Mouse (Mus musculus): ENCODE measurements around the gene Olfr1414. TPM values are rescaled to one million over a fixed set of nuclear protein-coding genes. Genes with fewer than 3 reads are reported as not detected.
"Not testable (repeated sequence)": the region's sequence is repeated elsewhere in the genome, so short reads cannot be mapped to it uniquely, and the experiment has no call there.

Olfr1414 gene
- total RNA-seq (2021): not detected

DNA sequence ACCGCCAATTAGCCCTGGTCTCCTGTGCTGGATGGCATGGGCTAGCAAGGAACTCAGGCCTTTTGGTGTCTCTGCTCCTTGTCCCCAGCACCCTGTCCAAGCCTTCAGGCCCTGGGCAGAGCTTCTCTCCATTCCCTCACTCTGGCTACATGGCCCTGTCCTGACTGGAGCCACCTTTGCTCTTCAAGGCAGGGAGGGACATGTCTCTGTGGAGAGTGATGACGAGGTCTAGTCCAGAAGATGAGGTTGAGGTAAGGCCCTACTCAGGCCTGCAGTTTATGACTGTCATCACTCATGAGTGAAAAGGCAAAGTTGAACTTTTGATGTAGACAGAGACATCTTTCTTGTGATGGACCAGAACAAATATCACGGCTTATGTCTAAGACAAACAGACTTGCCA is at the start of gene Olfr1414:
Gene Olfr1414, minus strand, starts transcription at position 101 of the 400 bp plus-strand sequence.
- intact Hi-C loops (cut with DNase I): no loop called here
- no peak for DNase-seq

DNA sequence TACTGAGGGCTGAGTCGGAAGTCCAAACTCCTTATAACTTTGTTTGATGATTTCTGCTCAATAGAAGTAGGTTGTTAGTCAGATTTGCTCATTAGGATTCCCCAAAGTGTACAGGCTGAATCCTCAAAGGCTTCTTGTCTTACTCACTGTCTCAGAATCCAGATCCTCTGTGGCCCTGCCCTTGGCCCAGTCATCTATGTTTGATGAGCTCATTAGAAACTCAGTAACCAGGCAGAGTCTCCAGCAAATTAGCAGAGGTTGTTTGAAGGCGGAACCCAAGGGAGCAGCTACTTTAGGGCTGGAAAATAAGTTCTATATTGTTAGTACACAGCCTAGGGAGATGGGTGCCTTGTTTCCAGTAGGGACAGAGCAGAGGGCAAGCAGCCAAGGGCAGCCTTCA is 27.5 kb upstream of the Olfr1414 start:
- intact Hi-C loops (cut with DNase I): no loop called here
- no peak for DNase-seq

DNA sequence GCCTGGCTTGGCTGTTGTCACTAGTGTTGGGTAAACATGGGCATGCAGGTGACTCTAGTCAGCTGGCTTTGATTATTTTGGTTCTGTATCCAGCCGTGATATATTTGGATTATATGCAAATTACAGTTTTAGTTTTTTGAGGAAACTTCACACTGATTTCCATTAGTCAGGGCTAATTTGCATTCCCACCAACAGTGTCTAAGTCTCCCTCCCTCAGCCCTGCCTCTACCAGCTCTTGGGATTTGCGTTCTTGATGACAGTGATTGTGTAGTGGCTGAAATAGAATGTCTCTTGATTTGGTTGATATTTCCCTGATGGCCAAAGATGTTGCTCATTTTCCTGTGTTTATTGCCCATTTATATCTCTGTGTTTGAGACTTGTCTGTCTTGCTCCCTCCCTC is 20.6 kb upstream of the Olfr1414 start:
- intact Hi-C loops (cut with DNase I): no loop called here
- DNase-seq: no peak

DNA sequence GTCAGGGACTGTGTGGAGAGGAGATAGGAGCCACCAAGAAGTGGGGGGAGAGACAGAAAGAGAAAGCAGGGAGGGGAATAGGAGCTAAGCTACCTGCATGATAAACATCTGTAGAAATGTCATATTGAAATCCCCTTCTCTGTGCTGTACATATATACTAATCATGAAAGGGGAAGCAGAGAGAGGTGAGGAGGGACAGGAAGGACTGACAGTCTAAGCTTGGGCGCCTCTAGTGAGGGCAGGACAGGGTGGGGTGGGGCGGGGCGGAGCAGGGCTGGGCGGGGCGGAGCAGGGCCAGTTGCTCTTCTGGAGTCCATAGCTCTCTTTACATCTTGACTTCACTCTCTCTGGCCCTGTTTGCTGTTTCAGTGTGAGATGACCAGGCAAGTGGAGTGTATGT is 18.5 kb upstream of the Olfr1414 start:
- no peak for DNase-seq
- intact Hi-C loops (cut with DNase I): no loop called here

DNA sequence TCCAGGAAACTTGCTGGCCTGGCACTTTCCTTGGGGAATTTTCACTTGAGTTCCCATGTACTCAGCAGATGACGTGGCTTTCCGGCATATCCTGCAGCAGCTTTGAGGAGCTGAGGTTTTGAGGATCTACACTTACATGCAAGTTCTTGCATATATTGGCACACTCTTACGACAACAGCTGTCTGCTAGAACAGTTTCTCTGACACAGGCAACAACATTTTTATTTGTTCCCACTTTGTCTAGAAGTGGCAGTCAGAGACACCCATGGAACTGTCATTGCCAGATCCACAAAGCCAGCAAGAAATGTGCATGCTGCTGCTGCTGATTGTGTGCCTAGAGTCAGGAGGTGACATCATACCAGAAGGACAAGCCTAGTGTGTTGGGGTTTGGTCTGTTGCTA is 5.3 kb upstream of the Olfr1414 start:
- intact Hi-C loops (cut with DNase I): loop anchor here (5.0 kb wide), 3 partner anchors 89 to 309 kb away; partner anchors contain the start of genes Gpc1 and Otos
- no peak for DNase-seq

DNA sequence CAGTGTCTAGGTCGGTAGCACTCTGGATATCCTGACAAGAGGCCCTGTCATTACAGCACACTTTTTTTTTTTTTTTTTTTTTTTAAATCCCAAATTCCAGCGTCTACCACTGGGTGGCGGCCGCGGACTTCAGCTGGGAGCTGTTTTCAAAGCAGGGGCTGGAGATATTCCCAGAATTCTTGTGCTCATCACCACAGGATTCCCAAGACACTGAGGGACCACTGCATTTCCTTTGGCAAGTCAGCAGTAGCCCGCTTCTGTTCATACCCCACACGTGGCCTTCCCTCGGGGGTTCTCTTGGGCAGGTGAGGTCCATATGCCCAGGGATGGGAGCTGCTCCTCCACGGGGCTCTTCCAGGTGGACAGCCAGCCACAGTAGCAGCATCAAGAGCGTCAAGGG is 2.9 kb upstream of the Olfr1414 start:
- intact Hi-C loops (cut with DNase I): loop anchor here (5.0 kb wide), 3 partner anchors 91 to 311 kb away; partner anchors contain the start of genes Gpc1 and Otos
- DNase-seq: peak; percentile 60

DNA sequence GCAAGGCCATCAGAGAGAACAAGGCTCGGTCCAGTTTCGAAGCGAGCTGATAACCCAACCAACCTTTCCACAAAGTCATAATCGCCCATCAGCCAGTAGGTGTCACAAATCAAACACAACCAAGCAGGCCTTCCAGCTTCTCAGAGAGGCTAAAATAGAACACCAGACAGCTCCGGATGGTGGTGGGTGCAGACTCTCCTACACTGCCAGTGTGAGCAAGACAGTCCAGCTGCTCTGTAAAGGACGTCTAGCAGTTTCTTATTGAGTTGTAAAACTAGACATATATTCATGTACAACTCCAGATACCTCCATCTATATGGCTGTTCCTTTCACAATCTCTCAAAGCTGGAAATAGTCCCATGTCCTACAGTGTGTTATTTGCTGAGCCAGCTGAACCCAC is 585 bp upstream of the Olfr1414 start:
- no peak for DNase-seq
- intact Hi-C loops (cut with DNase I): no loop called here

DNA sequence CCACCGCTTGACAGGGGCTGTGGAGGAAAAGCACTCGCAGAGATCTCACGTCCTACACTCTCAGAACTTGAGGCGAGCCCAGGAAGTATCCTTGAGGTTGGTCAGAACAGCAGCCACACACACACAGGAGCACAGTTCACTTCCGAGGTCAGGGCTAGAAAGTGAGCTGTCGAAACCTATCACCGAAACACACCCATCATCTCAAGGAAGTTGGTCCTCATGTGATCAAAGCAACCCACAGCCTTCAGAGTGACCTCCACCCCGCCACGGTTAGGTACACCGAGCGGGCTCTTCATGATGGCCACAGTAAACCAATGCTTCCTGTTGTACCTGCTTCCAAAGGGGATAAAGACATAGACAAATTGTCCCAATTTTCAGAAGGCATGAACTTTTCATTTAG is 3.1 kb downstream of the Olfr1414 start:
- no peak for DNase-seq
- intact Hi-C loops (cut with DNase I): no loop called here

DNA sequence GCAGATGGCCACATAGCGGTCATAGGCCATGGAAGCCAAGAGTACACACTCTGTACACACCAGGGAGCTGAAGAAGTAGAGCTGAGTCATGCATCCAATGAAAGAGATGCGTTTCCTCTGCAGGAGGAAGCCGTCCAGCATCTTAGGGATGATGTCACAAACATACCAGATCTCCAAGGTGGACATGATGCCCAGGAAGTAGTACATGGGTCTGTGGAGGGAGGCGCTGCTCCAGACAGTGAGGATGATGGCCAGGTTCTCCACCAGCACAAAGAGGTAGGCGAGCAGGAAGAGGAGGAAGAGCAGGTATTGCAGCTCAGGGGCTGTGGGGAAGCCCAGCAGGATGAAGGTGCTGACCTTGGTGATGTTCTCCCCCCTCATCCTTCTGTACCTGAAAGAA is 6.8 kb downstream of the Olfr1414 start:
- DNase-seq; intact Hi-C loops (cut with DNase I): not testable (repeated sequence)

DNA sequence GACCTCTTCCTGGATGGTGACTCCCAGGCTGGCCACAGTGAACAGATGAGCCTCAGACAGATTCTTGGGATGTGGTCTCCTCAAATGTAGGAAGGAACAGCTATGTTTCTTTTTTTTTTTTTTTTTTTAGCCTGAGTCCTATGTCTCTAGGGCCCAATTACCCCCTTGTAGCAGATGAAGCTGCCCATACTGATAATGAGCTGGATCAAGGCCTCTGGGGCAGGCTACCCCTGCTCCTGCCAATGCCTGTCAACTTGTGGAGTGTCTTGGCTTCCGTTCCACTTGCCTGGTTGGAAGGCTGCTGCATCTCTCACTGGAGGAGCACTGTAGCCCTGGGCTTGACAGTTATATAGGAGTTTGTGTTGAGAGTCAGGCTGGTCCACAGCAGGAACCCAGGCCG is 22.5 kb downstream of the Olfr1414 start, which contains the start of gene Olfr1415:
Gene Olfr1415, minus strand, starts transcription at position 101 of the 400 bp plus-strand sequence.
- intact Hi-C loops (cut with DNase I): no loop called here

DNA sequence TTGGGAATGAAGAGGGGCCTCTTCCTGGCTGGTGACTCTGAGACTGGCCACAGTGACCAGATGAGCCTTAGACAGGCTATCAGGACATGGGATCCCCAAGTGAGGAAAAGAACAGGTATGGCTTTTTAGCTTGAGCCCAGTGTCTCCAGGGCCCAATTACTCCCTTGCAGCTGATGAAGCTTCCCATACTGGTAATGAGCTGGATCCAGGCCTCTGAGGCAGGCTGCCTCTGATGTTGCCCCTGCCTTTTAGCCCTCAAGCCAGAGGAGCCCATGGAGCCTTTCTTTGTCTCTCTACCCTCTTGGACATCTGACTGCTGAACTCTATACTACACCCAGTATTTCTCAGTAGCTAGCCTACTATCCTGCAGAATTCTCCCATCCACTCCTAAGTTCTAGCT is 33.4 kb downstream of the Olfr1414 start, which contains the start of gene Olfr1416:
Gene Olfr1416, minus strand, starts transcription at position 101 of the 400 bp plus-strand sequence.
- intact Hi-C loops (cut with DNase I): no loop called here
- DNase-seq: no peak

More for the DNA sequence above, 22.5 kb downstream of the Olfr1414 start, which contains the start of gene Olfr1415:
- no peak for DNase-seq

DNA sequence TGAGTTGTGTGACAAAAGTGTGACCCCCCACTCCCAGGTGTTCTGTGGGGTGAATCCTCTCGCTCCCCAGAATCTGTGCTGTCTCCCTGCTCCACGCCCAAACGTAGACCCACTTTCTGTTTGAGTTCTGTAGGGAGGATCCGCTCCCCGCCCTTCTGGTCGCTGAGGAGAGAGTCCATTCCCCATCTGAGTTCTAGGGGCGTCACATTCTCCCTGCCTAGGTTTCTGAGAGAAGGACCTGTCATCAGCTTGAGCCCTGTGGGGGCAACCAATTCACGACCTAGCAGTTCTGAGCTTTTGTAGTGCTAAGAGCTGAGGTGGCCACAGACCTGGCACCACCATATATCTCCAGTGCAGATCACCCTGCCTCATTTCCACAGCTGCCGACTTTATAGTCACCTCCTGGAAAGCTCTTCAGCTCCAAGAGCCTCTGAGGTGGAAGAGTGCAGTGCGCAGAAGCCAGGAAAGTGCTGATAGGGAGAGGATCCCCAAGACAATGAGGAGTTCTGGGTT is 44.3 kb downstream of the Olfr1414 start:
- no peak for DNase-seq
- intact Hi-C loops (cut with DNase I): loop anchor here (5.0 kb wide), 1 partner anchor 138 kb away; no protein-coding TSS in a partner anchor

DNA sequence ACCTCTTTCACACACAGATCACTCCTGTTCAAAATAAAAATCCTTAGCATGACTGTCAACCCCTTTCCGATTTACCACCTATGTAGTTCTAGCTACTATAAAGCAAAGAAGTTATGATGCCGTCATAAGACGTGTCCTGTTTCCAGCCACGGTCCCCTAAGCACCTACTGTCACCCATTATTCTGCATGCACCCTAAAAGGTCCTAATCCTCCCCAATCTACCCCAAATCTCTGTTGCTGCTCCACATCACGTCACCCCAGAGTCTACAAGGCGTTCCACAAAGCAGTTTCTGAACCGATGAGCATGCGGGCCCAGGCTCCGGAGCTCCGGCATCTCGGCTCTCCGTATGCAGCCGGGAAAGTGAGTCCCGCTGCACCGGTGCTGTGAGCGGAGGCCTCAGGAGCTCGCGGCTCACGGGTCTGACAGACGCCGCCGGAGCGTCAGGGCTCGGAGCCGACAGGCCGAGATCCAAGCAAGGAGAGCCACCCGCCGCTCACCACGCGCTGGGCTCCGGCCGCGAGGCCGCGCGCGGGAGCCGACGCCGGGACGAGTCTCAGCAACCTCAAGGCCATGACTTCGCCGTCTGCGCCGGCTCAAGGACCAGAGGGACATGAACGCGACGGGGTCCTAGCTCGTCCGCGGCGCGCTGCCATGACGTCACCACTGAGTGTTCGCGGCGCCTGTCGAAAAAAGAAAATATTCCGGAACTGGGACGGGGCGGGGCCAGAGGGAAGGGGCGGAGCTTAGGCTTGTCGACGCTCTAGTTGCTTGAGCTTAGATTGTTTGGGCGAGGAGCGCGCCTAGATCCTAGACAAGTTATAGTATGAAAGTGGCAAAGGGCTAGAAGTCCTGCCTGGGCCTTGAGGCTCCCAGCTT is 45.1 kb downstream of the Olfr1414 start, which contains the start of gene Ndufa10:
Gene Ndufa10, minus strand, starts transcription at position 696 of the 877 bp plus-strand sequence.
- peak; percentile 95 for DNase-seq
- intact Hi-C loops (cut with DNase I): loop anchor here (5.0 kb wide), 1 partner anchor 139 kb away; no protein-coding TSS in a partner anchor

DNA sequence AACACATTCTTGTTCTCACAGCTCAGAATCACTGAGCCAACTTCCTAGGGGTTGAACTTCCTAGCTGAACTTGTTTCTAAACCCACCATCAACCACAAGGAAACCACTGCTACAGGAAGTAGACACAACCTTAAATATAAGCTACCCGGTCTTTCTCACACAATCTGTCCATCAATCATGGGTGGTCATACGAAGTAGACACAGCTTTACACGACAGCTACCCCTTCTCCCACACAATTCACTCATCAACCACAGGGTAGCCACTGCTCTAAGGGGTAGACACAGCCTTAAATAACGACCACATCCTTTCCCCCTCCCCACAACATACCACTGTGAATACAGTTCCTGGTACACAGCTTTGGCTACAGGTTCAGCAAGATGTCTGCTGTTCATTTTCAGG is 49.6 kb downstream of the Olfr1414 start:
- DNase-seq: no peak
- intact Hi-C loops (cut with DNase I): loop anchor here (10.0 kb wide), 1 partner anchor 924 kb away; the partner anchor contains the start of gene Asb1

DNA sequence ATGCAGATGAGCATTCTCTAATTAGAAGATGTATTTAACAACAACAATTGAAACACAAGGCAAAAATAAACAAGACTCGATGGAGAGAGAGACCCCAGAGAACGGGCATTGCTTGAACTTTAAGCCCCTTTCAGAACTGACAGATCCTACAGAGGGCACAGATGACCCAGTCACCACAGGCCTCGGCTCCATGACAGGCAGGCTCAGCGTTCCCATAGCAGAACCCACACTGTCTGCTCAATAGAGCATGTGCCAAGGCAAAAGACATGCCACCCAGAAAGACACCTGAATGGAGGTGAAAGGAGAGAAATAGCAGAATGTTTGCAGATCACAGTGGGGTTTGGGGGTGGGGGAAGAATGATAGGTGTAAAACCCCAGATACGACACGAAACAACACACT is 60.0 kb downstream of the Olfr1414 start:
- DNase-seq: no peak
- intact Hi-C loops (cut with DNase I): no loop called here

DNA sequence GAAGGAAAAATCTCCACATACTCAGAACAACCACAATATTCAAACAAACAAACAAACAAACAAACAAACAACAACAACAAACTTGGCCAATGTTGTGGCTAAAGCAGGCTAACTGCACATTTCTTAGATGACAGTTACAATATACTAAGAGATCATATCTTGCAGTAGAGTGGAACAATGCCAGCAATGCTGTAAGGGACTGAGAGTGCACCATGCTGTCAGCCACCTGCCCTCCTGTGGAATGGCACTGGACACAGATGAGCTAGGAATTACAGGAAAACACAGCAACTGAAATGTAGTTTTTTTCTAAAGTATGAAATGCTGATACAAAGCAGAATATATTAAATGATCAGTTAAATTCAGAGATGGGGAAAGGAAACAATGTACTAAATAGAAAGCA is 60.7 kb downstream of the Olfr1414 start:
- DNase-seq: no peak
- intact Hi-C loops (cut with DNase I): no loop called here

Small RNAs within 50 kb of the gene (microRNA-seq; reads per million reads assigned to microRNA genes)
- 10.5 reads per million, percentile 26 among the genes with 10 or more reads in this experiment for gene Mir6900

Other genes starting within 250 kb of the Olfr1414 start
- 100 to 1,000 TPM; 161 to 166 TPM for gene Ndufa10, start 44.8 kb downstream of the Olfr1414 start, total RNA-seq (2021)
- not detected for gene Olfr1416, start 33.5 kb downstream of the Olfr1414 start, total RNA-seq (2021)
- not detected for gene Olfr1415, start 22.6 kb downstream of the Olfr1414 start, total RNA-seq (2021)
- not detected for gene Olfr1413, start 52.7 kb upstream of the Olfr1414 start, total RNA-seq (2021)
- gene Olfr1412, start 67.1 kb upstream of the Olfr1414 start, total RNA-seq (2021): not detected
- gene Olfr1411, start 75.8 kb upstream of the Olfr1414 start, total RNA-seq (2021): not detected
- not detected for gene Olfr1410, start 87.1 kb upstream of the Olfr1414 start, total RNA-seq (2021)
- gene Olfr12, start 99.1 kb upstream of the Olfr1414 start, total RNA-seq (2021): not detected
- gene Cops9, start 123.3 kb upstream of the Olfr1414 start, total RNA-seq (2021): 100 to 1,000 TPM; 231 to 252 TPM
- gene Otos, start 130.2 kb upstream of the Olfr1414 start, total RNA-seq (2021): not detected

All from left cerebral cortex, postnatal 4 days (tissue).